Mouse (Mus musculus) left cerebral cortex, adult 8-10 months (tissue): ENCODE data around the gene Utrn. TPM values are rescaled to one million over a fixed set of nuclear protein-coding genes. Genes with fewer than 3 reads are reported as not detected.
A peak's percentile ranks its signal among the peaks of the same experiment; 100 is the strongest.

Source experiments
- DNase-seq, 2 experiments: peaks; one replicate each; pipeline ENCODE4 v3.0.0; 2022; ENCODE audit warnings: low spot score in 2 of 2
- total RNA-seq, 4 experiments: library from RNA; stranded (reverse); gene quantifications; 2 replicates each; pipeline ENCODE4 v1.2.4; 2022

Utrn gene
- total RNA-seq, 4 experiments from 2014 or later, result 69.4 to 88.4 (median 77.1) TPM

GRCm38 (mm10) chr10:12837636-12838035 is 31.5 kb downstream of the Utrn start:
- DNase-seq, result no peak

GRCm38 (mm10) chr10:12836048-12836816 is 32.9 kb downstream of the Utrn start:
- DNase-seq, result no peak

GRCm38 (mm10) chr10:12834215-12834614 is 35.0 kb downstream of the Utrn start:
- DNase-seq, result no peak

GRCm38 (mm10) chr10:12832163-12832562 is 37.0 kb downstream of the Utrn start:
- DNase-seq, result no peak

- no peak for DNase-seq
These were observed 41.4 kb downstream of the Utrn start for GRCm38 (mm10) chr10:12827778-12828177.

GRCm38 (mm10) chr10:12827306-12827705 is 41.9 kb downstream of the Utrn start:
- DNase-seq, result no peak

GRCm38 (mm10) chr10:12826760-12827281 is 42.3 kb downstream of the Utrn start:
- DNase-seq, result peak in 1 of 2 experiments; percentile 26

- no peak for DNase-seq
These were observed 44.8 kb downstream of the Utrn start for GRCm38 (mm10) chr10:12824386-12824785.

GRCm38 (mm10) chr10:12823437-12824219 is 45.5 kb downstream of the Utrn start:
- no peak for DNase-seq

GRCm38 (mm10) chr10:12820978-12821735 is 48.0 kb downstream of the Utrn start:
- DNase-seq, result peak in 1 of 2 experiments; percentile 83

- DNase-seq, result no peak
These were observed 51.8 kb downstream of the Utrn start for GRCm38 (mm10) chr10:12817409-12817808.

- no peak for DNase-seq
These were observed 52.6 kb downstream of the Utrn start for GRCm38 (mm10) chr10:12816530-12816929.

GRCm38 (mm10) chr10:12814411-12814810 is 54.8 kb downstream of the Utrn start:
- no peak for DNase-seq

GRCm38 (mm10) chr10:12813881-12814280 is 55.3 kb downstream of the Utrn start:
- DNase-seq, result no peak

GRCm38 (mm10) chr10:12813211-12813811 is 55.9 kb downstream of the Utrn start:
- DNase-seq, result no peak

- no peak for DNase-seq
These were observed 56.5 kb downstream of the Utrn start for GRCm38 (mm10) chr10:12812680-12813079.

GRCm38 (mm10) chr10:12810816-12811215 is 58.3 kb downstream of the Utrn start:
- DNase-seq, result no peak

- DNase-seq, result no peak
These were observed 59.5 kb downstream of the Utrn start for GRCm38 (mm10) chr10:12809702-12810101.

- no peak for DNase-seq
These were observed 60.7 kb downstream of the Utrn start for GRCm38 (mm10) chr10:12808467-12808866.

GRCm38 (mm10) chr10:12807706-12808105 is 61.5 kb downstream of the Utrn start:
- peak in 1 of 2 experiments; percentile 36 for DNase-seq

GRCm38 (mm10) chr10:12805826-12806225 is 63.3 kb downstream of the Utrn start:
- DNase-seq, result no peak
